Mouse (Mus musculus): ENCODE measurements around the gene Elovl6. TPM values are rescaled to one million over a fixed set of nuclear protein-coding genes. Genes with fewer than 3 reads are reported as not detected.

Gene Elovl6
- polyA plus RNA-seq, 1 experiment from 2014 or later = 24.0 TPM

DNA sequence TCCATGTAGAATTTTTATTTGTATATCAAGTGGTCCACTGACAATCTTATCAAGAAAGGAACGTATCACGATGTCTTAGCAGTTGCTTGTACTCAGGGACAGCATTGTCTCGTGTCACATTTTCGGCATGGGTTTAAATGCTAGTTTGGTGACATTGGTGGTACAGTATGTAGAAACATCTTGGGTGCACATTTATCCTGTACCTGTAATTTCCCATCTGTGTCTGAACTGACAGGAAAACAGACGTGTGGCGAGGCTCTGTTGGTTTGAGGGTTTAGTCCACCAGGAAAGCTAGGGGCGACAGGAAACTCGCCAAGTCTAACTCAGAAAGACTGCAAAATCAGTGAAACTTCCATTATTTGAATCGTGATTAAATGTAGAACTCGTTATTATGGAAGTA, 21.5 kb downstream of the Elovl6 start:
- in situ Hi-C loops (cut with MboI; ENCODE audit: low pct_unique_long_range_greater_than_20kb) = no loop called here
- no peak for TF ChIP-seq CTCF (IDR thresholded peaks at IDR 0.05)
- no peaks in the 10 kb centered on the region for H3K27me3 ChIP-seq
- CTCF ChIA-PET = interaction anchor here (1.1 kb wide), 2 partner anchors 13 to 133 kb away, joined by 3 to 4 read pairs; no protein-coding TSS in a partner anchor
- POLR2A ChIA-PET = no interaction called here
- DNase-seq (ENCODE audit: low read depth, low spot score) (no peak), ATAC-seq (no peak)

GRCm38 (mm10) chr3:129554436-129554835, 22.3 kb downstream of the Elovl6 start:
- H3K27me3 ChIP-seq = no peaks in the 10 kb centered on the region
- DNase-seq (ENCODE audit: low read depth, low spot score) (no peak), ATAC-seq (no peak)
- no peak for TF ChIP-seq CTCF (IDR thresholded peaks at IDR 0.05)
- in situ Hi-C loops (cut with MboI; ENCODE audit: low pct_unique_long_range_greater_than_20kb) = no loop called here
- POLR2A ChIA-PET = no interaction called here
- CTCF ChIA-PET = interaction anchor here (1.0 kb wide), 1 partner anchor 8 kb away, joined by 3 read pairs; no protein-coding TSS in a partner anchor

DNA sequence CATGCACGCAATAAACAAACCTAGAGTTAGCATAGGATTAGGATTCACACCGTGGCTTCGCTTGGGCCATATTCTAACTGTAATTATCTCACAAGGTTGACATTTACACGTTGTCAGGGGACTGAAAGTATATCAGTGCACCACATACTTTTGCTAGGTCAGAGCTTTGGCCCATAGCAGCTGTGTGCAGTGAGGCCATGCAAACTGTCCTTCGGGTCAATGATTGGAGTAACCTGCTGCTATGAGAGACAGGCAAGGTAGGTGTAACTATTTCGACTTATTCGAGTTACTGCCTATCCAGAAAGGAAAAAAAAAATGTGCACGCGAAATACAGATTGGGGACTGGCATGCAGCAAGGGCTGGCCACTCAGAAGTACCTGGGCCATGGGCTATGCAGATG, 24.9 kb downstream of the Elovl6 start:
- POLR2A ChIA-PET = no interaction called here
- ATAC-seq (no peak), DNase-seq (ENCODE audit: low read depth, low spot score) (no peak)
- no peaks in the 10 kb centered on the region for H3K27me3 ChIP-seq
- TF ChIP-seq CTCF (IDR thresholded peaks at IDR 0.05) = no peak
- in situ Hi-C loops (cut with MboI; ENCODE audit: low pct_unique_long_range_greater_than_20kb) = no loop called here
- CTCF ChIA-PET = interaction anchor here (1.1 to 4.5 kb wide), 2 partner anchors 8 to 10 kb away, joined by 3 to 20 read pairs; no protein-coding TSS in a partner anchor

DNA sequence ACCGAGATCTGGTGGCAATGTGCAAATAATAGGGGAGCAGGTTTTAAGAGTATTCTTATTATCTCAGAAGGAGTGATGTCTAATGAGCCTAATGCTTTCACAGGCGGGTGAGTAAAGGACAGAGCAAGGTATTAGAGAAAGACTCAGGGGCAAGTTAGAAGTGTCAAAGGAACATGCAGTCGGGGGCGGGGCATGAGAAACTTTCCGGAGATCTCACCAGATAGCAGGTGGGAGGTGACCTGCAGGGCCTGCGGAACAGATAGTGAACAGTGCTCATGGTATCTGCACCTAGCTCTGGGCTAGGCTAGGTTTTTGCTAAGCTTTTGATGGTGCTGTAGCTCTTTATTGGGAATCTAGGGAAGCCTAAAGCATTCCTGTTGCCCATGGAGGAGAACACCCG, 25.4 kb downstream of the Elovl6 start:
- ATAC-seq (no peak), DNase-seq (ENCODE audit: low read depth, low spot score) (no peak)
- ChIA-PET CTCF (interaction anchor here (1.4 to 4.5 kb wide), 3 partner anchors 10 to 24 kb away, joined by 5 to 20 read pairs (median 7); no protein-coding TSS in a partner anchor), POLR2A (interaction anchor here (1.3 kb wide), 1 partner anchor 8 kb away, joined by 5 read pairs; no protein-coding TSS in a partner anchor)
- TF ChIP-seq CTCF (IDR thresholded peaks at IDR 0.05) = no peak
- H3K27me3 ChIP-seq = no peaks in the 10 kb centered on the region
- in situ Hi-C loops (cut with MboI; ENCODE audit: low pct_unique_long_range_greater_than_20kb) = no loop called here

DNA sequence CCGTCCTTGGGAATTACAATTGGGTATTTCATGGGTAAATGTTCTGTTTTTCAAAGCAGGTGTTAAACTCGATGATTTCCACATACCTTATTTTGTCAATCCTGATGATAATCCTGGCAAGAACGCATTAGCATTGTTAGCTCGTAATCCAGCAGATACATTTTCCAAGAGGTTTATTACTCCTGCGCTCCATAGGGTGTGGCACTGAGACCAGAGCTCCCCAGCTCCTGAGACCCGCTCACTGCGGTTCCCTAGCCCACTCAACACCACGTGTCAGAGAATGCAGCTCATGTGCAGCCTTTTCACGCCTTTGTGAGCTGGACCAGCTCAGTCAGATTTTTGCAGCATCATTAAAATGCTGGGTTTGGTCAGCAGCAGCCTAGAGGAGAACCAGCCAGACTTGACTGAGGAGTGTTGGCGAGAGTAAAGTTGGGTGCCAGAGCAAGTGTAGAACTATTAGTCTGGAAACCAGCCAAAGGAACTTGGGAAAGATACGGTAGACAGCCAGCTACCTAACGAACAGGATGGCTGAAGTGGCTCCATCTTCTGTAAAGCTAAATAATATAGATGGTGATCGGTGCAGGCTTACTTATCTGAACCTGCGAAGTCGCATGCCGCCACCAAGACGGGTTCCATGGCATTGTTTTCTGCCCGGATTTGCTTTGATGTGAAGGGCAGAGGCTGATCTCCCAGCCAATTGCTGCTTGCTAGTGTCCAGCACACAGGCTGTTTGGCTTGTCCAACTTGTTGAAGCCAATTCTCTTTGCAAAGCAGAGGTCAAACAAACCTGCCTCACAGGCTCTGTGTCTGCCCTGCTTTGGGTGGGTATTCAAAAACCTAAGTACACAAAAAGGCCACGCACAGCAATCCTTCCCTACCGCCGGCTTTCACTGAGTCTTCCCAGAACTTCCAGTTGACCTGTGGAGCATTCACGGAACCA, 26.1 kb downstream of the Elovl6 start:
- ChIA-PET POLR2A (interaction anchor here (1.3 kb wide), 1 partner anchor 9 kb away, joined by 5 read pairs; no protein-coding TSS in a partner anchor), CTCF (interaction anchor here (1.4 to 4.5 kb wide), 3 partner anchors 10 to 23 kb away, joined by 5 to 20 read pairs (median 7); no protein-coding TSS in a partner anchor)
- no peak for TF ChIP-seq CTCF (IDR thresholded peaks at IDR 0.05)
- no peak for ATAC-seq
- in situ Hi-C loops (cut with MboI; ENCODE audit: low pct_unique_long_range_greater_than_20kb) = no loop called here
- DNase-seq (ENCODE audit: low read depth, low spot score) = no peak
- H3K27me3 ChIP-seq = no peaks in the 10 kb centered on the region

DNA sequence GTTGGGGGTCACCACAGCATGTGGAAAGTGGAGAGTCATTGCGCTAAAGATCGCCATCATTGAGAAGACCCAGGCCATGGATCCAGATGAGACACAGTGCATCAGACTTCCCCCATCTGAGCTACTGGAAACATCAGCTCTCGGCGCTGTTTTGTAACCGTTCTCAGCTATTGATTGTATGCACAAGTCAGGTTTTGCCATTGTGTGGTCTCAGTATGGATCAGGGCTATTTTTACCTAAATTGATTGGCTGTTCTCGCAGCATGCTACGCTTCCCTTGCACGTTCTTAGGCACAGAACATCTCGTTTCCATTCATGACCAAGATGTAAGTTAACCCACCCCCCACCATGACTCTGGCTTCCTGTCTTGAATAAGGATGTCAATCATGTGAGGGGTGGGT, 27.9 kb downstream of the Elovl6 start:
- H3K27me3 ChIP-seq = no peaks in the 10 kb centered on the region
- no peak for DNase-seq (ENCODE audit: low read depth, low spot score)
- in situ Hi-C loops (cut with MboI; ENCODE audit: low pct_unique_long_range_greater_than_20kb) = no loop called here
- no peak for TF ChIP-seq CTCF (IDR thresholded peaks at IDR 0.05)
- ChIA-PET POLR2A (no interaction called here), CTCF (interaction anchor here (2.4 to 4.5 kb wide), 2 partner anchors 8 to 13 kb away, joined by 7 to 20 read pairs; no protein-coding TSS in a partner anchor)
- no peak for ATAC-seq

GRCm38 (mm10) chr3:129561011-129561410, 28.9 kb downstream of the Elovl6 start:
- TF ChIP-seq CTCF (IDR thresholded peaks at IDR 0.05) = no peak
- DNase-seq (ENCODE audit: low read depth, low spot score) (no peak), ATAC-seq (no peak)
- in situ Hi-C loops (cut with MboI; ENCODE audit: low pct_unique_long_range_greater_than_20kb) = no loop called here
- ChIA-PET POLR2A (no interaction called here), CTCF (interaction anchor here (1.1 to 4.5 kb wide), 3 partner anchors 10 to 14 kb away, joined by 3 to 20 read pairs (median 4); no protein-coding TSS in a partner anchor)
- no peaks in the 10 kb centered on the region for H3K27me3 ChIP-seq

DNA sequence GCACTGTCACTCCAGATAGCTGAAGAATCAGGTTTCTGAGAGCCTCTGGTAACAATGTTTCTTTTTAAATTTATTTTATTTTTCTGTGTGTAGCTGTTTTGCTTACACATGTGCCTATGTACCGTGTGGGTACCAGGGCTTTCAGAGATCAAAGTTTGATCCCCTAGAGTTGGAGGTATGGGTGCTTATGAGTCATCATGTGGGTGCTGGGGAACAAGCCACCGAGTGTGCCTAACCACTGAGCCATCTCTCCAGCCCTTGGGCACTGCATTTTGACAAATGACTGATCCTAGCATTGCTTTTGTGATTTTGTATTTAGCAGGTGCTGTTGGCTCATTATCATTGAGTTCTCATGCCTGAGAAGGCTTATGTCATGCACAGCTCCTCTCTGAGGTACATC, 29.7 kb downstream of the Elovl6 start:
- POLR2A ChIA-PET = no interaction called here
- DNase-seq (ENCODE audit: low read depth, low spot score) = no peak
- no peaks in the 10 kb centered on the region for H3K27me3 ChIP-seq
- TF ChIP-seq CTCF (IDR thresholded peaks at IDR 0.05) = no peak
- CTCF ChIA-PET = interaction anchor here (0.6 to 1.5 kb wide), 3 partner anchors 9 to 61 kb away, joined by 3 to 4 read pairs (median 3); no protein-coding TSS in a partner anchor
- in situ Hi-C loops (cut with MboI; ENCODE audit: low pct_unique_long_range_greater_than_20kb) = no loop called here
- no peak for ATAC-seq

GRCm38 (mm10) chr3:129562411-129562810, 30.3 kb downstream of the Elovl6 start:
- ATAC-seq = no peak
- ChIA-PET POLR2A (no interaction called here), CTCF (interaction anchor here (1.0 to 1.5 kb wide), 4 partner anchors 8 to 31 kb away, joined by 3 to 4 read pairs (median 4); no protein-coding TSS in a partner anchor)
- no peak for TF ChIP-seq CTCF (IDR thresholded peaks at IDR 0.05)
- in situ Hi-C loops (cut with MboI; ENCODE audit: low pct_unique_long_range_greater_than_20kb) = no loop called here
- H3K27me3 ChIP-seq = no peaks in the 10 kb centered on the region
- DNase-seq (ENCODE audit: low read depth, low spot score) = no peak

GRCm38 (mm10) chr3:129563807-129564206, 31.7 kb downstream of the Elovl6 start:
- in situ Hi-C loops (cut with MboI; ENCODE audit: low pct_unique_long_range_greater_than_20kb) = no loop called here
- DNase-seq (ENCODE audit: low read depth, low spot score) (no peak), ATAC-seq (no peak)
- TF ChIP-seq CTCF (IDR thresholded peaks at IDR 0.05) = no peak
- POLR2A ChIA-PET = no interaction called here
- no peaks in the 10 kb centered on the region for H3K27me3 ChIP-seq
- CTCF ChIA-PET = interaction anchor here (1.0 kb wide), 1 partner anchor 16 kb away, joined by 4 read pairs; no protein-coding TSS in a partner anchor

- ATAC-seq (no peak), DNase-seq (ENCODE audit: low read depth, low spot score) (no peak)
- TF ChIP-seq CTCF (IDR thresholded peaks at IDR 0.05) = no peak
- H3K27me3 ChIP-seq = no peaks in the 10 kb centered on the region
- in situ Hi-C loops (cut with MboI; ENCODE audit: low pct_unique_long_range_greater_than_20kb) = no loop called here
- POLR2A ChIA-PET = no interaction called here
- CTCF ChIA-PET = interaction anchor here (1.3 kb wide), 1 partner anchor 8 kb away, joined by 3 read pairs; no protein-coding TSS in a partner anchor
These were observed 32.7 kb downstream of the Elovl6 start for GRCm38 (mm10) chr3:129564852-129565251.

Data from Patski (cell line).